Mouse (Mus musculus) macrophage (primary cell): Measurements from ENCODE around the gene Cfap126. TPM values are rescaled to one million over a fixed set of nuclear protein-coding genes. Genes with fewer than 3 reads are reported as not detected.

Source experiments
- H3K27ac ChIP-seq: fragments of 350-480 bp; formaldehyde crosslinking; 2 replicates; pipeline ENCODE4 v1.9.0; 2021
- H3K36me3 ChIP-seq: fragments of 350-480 bp; formaldehyde crosslinking; 2 replicates; pipeline ENCODE4 v1.9.0; 2021; ENCODE audit errors: inconsistent target
- H3K4me3 ChIP-seq: fragments of 350-480 bp; formaldehyde crosslinking; 2 replicates; pipeline ENCODE4 v1.9.0; 2021; ENCODE audit errors: inconsistent target
- H3K79me2 ChIP-seq: fragments of 350-480 bp; formaldehyde crosslinking; 2 replicates; pipeline ENCODE4 v1.9.0; 2021; ENCODE audit errors: inconsistent target
- WGBS: methylation state at CpG from one replicate; pipeline ENCODE4 v1.1.7; 2026; ENCODE audit warnings: inconsistent platforms; ENCODE audit not compliant: missing documents; 5-methylcytosine and 5-hydroxymethylcytosine counted together
- polyA plus RNA-seq: library from polyadenylated mRNA; stranded (reverse); fragments of 250-400 nt; gene quantifications from 3 replicates; pipeline ENCODE4 v1.2.4, GENCODE M21; 2018; ENCODE audit warnings: inconsistent platforms

Gene Cfap126
- polyA plus RNA-seq, 1 experiment from 2014 or later = 31.6 TPM

- no peaks in the 10 kb centered on the region for H3K79me2 ChIP-seq
- 87% methylated on average over 12 of the region's 12 CpGs for WGBS
Measured at GRCm38 (mm10) chr1:171168906-171169305, 55.2 kb downstream of the Cfap126 start.

GRCm38 (mm10) chr1:171169913-171170312, 56.2 kb downstream of the Cfap126 start:
- WGBS = 83% methylated on average over 3 of the region's 3 CpGs
- Histone ChIP-seq H3K79me2 (no peaks in the 10 kb centered on the region), H3K4me3 (no peak overlapping the region), H3K27ac (no peak overlapping the region), H3K36me3 (no peaks in the 10 kb centered on the region)

More at GRCm38 (mm10) chr1:171168906-171169305, 55.2 kb downstream of the Cfap126 start:
- no peaks in the 10 kb centered on the region for H3K36me3 ChIP-seq
- H3K27ac ChIP-seq = no peak overlapping the region
- no peak overlapping the region for H3K4me3 ChIP-seq

- Histone ChIP-seq H3K36me3 (no peaks in the 10 kb centered on the region), H3K27ac (peak overlapping the region; percentile 93), H3K79me2 (no peaks in the 10 kb centered on the region), H3K4me3 (no peak overlapping the region)
- WGBS = 8% methylated on average over 3 of the region's 3 CpGs
Measured at GRCm38 (mm10) chr1:171171138-171171537, 57.4 kb downstream of the Cfap126 start.

GRCm38 (mm10) chr1:171172779-171173178, 59.1 kb downstream of the Cfap126 start:
- Histone ChIP-seq H3K79me2 (no peaks in the 10 kb centered on the region), H3K27ac (no peak overlapping the region), H3K36me3 (no peaks in the 10 kb centered on the region), H3K4me3 (no peak overlapping the region)
- WGBS = 92% methylated on average over 8 of the region's 8 CpGs

Other genes starting within 250 kb of the Cfap126 start
- 41.4 to 56.5 TPM (median 54.4 TPM) in 3 replicates for gene Atf6, start 246.1 kb upstream of the Cfap126 start, polyA plus RNA-seq
- 0.43 to 0.62 TPM (median 0.55 TPM) in 3 replicates for gene Gm26620, start 228.9 kb upstream of the Cfap126 start, polyA plus RNA-seq
- 9.6 to 14.7 TPM (median 12.1 TPM) in 3 replicates for gene Dusp12, start 228.4 kb upstream of the Cfap126 start, polyA plus RNA-seq
- 0.47 to 0.68 TPM in 2 of 3 replicates, not detected in the other for gene Fcrlb, start 201.0 kb upstream of the Cfap126 start, polyA plus RNA-seq
- 0.26 to 0.79 TPM (median 0.56 TPM) in 3 replicates for gene Fcrla, start 186.3 kb upstream of the Cfap126 start, polyA plus RNA-seq
- gene Fcgr2b, start 137.4 kb upstream of the Cfap126 start, polyA plus RNA-seq = 372 to 843 TPM (median 791 TPM) in 3 replicates
- 192 to 337 TPM (median 269 TPM) in 3 replicates for gene Fcgr4, start 95.0 kb upstream of the Cfap126 start, polyA plus RNA-seq
- gene Fcgr3, start 49.0 kb upstream of the Cfap126 start, polyA plus RNA-seq = 921 to 1,206 TPM (median 1,155 TPM) in 3 replicates
- 81.5 to 101 TPM (median 100 TPM) in 3 replicates for gene Sdhc, start 36.7 kb downstream of the Cfap126 start, polyA plus RNA-seq
- gene Mpz, start 36.8 kb downstream of the Cfap126 start, polyA plus RNA-seq = 0.25 TPM in 1 of 3 replicates, not detected in the others
- gene Pcp4l1, start 82.3 kb downstream of the Cfap126 start, polyA plus RNA-seq = 46.6 to 83.8 TPM (median 63.3 TPM) in 3 replicates
- gene Nr1i3, start 100.1 kb downstream of the Cfap126 start, polyA plus RNA-seq = 0.13 TPM in 1 of 3 replicates, not detected in the others
- gene Tomm40l, start 108.6 kb downstream of the Cfap126 start, polyA plus RNA-seq = 13.6 to 38.3 TPM (median 28.2 TPM) in 3 replicates
- 1.1 TPM in 1 of 3 replicates, not detected in the others for gene Apoa2, start 111.1 kb downstream of the Cfap126 start, polyA plus RNA-seq
- gene Fcer1g, start 120.4 kb downstream of the Cfap126 start, polyA plus RNA-seq = 1,664 to 2,638 TPM (median 2,193 TPM) in 3 replicates
- 0.04 TPM in 1 of 3 replicates, not detected in the others for gene Adamts4, start 136.5 kb downstream of the Cfap126 start, polyA plus RNA-seq
- 84.3 to 125 TPM (median 122 TPM) in 3 replicates for gene Ndufs2, start 137.5 kb downstream of the Cfap126 start, polyA plus RNA-seq
- 10.2 to 16.8 TPM (median 14.2 TPM) in 3 replicates for gene B4galt3, start 156.4 kb downstream of the Cfap126 start, polyA plus RNA-seq
- 8.6 to 27.3 TPM (median 12.1 TPM) in 3 replicates for gene Ppox, start 167.3 kb downstream of the Cfap126 start, polyA plus RNA-seq
- gene Usp21, start 174.1 kb downstream of the Cfap126 start, polyA plus RNA-seq = 17.1 to 34.6 TPM (median 21.1 TPM) in 3 replicates
- 67.0 to 116 TPM (median 112 TPM) in 3 replicates for gene Ufc1, start 181.1 kb downstream of the Cfap126 start, polyA plus RNA-seq
- gene Dedd, start 215.2 kb downstream of the Cfap126 start, polyA plus RNA-seq = 21.4 to 35.4 TPM (median 21.9 TPM) in 3 replicates
- gene Nit1, start 231.7 kb downstream of the Cfap126 start, polyA plus RNA-seq = 17.3 to 23.1 TPM (median 22.3 TPM) in 3 replicates
- 47.7 to 119 TPM (median 64.5 TPM) in 3 replicates for gene Pfdn2, start 231.8 kb downstream of the Cfap126 start, polyA plus RNA-seq
- 0.11 TPM in 1 of 3 replicates, not detected in the others for gene Klhdc9, start 246.9 kb downstream of the Cfap126 start, polyA plus RNA-seq